Mouse (Mus musculus) MEL (cell line): ENCODE measurements at regions not wholly inside any gene's neighbourhood (a gene's known extent, or its start where the extent isn't known, plus 50 kb on each side); places are given as distances from the start of the nearest gene placed in this dataset.

Experiments used
- DNase-seq: peaks from one replicate; pipeline ENCODE4 v3.0.0; 2011; ENCODE audit warnings: low read depth, low spot score
- H3K27ac ChIP-seq: 2 replicates; pipeline ENCODE4 v1.5.1; 2012; ENCODE audit warnings: low read depth, mild to moderate bottlenecking, control low read depth, low read length, moderate library complexity; ENCODE audit not compliant: control insufficient read depth
- H3K27me3 ChIP-seq, 2 experiments: fragments of 150-350 bp in 1 of 2; sonication (generic) in 1 of 2; 2 replicates each; pipeline ENCODE4 v1.6.1; 2012; ENCODE audit warnings: low read length in 2 of 2, mild to moderate bottlenecking in 2 of 2, improper control_type of control experiment in 1 of 2, moderate library complexity in 1 of 2; ENCODE audit not compliant: insufficient read depth in 2 of 2, control insufficient read depth in 1 of 2
- H3K36me3 ChIP-seq, 2 experiments: 2 replicates each; pipeline ENCODE4 v1.6.1; 2012 to 2014; ENCODE audit warnings: low read length in 2 of 2, improper control_type of control experiment in 1 of 2, inconsistent platforms in 1 of 2, mild to moderate bottlenecking in 1 of 2; ENCODE audit not compliant: insufficient read depth in 2 of 2, control insufficient read depth in 1 of 2
- H3K4me1 ChIP-seq, 2 experiments: fragments of 150-350 bp in 1 of 2; sonication (generic) in 1 of 2; 2 replicates each; pipeline ENCODE4 v1.6.1; 2012; ENCODE audit warnings: low read length in 2 of 2, improper control_type of control experiment in 1 of 2, mild to moderate bottlenecking in 1 of 2; ENCODE audit not compliant: insufficient read depth in 2 of 2, control insufficient read depth in 1 of 2
- H3K4me3 ChIP-seq, 2 experiments: fragments of 150-350 bp in 1 of 2; sonication (generic) in 1 of 2; 2 replicates each; pipeline ENCODE4 v1.5.1; 2012; ENCODE audit warnings: low read depth in 2 of 2, low read length in 2 of 2, mild to moderate bottlenecking in 2 of 2, moderate library complexity in 2 of 2, control low read depth in 1 of 2, improper control_type of control experiment in 1 of 2; ENCODE audit not compliant: control insufficient read depth in 1 of 2, insufficient read depth in 1 of 2
- H3K79me2 ChIP-seq: 2 replicates; pipeline ENCODE4 v1.6.1; 2012; ENCODE audit warnings: mild to moderate bottlenecking, low read length, moderate library complexity; ENCODE audit not compliant: control insufficient read depth, poor library complexity, insufficient read depth
- H3K9ac ChIP-seq: 2 replicates; pipeline ENCODE4 v1.6.1; 2012; ENCODE audit warnings: low read depth, mild to moderate bottlenecking, control low read depth, low read length, moderate library complexity; ENCODE audit not compliant: control insufficient read depth, poor library complexity, severe bottlenecking
- H3K9me3 ChIP-seq: fragments of 150-350 bp; sonication (generic); replicated peaks from 2 replicates; pipeline ENCODE4 v1.6.1; 2012; ENCODE audit warnings: mild to moderate bottlenecking, low read length, improper control_type of control experiment, moderate library complexity; ENCODE audit not compliant: insufficient read depth
- CHD1 ChIP-seq: IDR thresholded peaks from 2 replicates; pipeline ENCODE4 v1.6.1; 2012; ENCODE audit warnings: low read depth, mild to moderate bottlenecking, inconsistent platforms, low read length, improper control_type of control experiment
- CHD2 ChIP-seq: IDR thresholded peaks from 2 replicates; pipeline ENCODE4 v1.6.1; 2011; ENCODE audit warnings: low read length, improper control_type of control experiment
- EP300 ChIP-seq, 2 experiments: IDR thresholded peaks; 2 replicates each; pipeline ENCODE4 v1.6.1; 2011; ENCODE audit warnings: improper control_type of control experiment in 2 of 2, low read length in 2 of 2, low read depth in 1 of 2, mild to moderate bottlenecking in 1 of 2
- HCFC1 ChIP-seq: IDR thresholded peaks from 2 replicates; pipeline ENCODE4 v1.6.1; 2012; ENCODE audit warnings: low read depth, mild to moderate bottlenecking, inconsistent platforms, low read length, improper control_type of control experiment, moderate library complexity
- JUND ChIP-seq: IDR thresholded peaks from 2 replicates; pipeline ENCODE4 v1.6.1; 2011; ENCODE audit warnings: low read depth, mild to moderate bottlenecking, improper control_type of control experiment, low read length
- MAFK ChIP-seq: IDR thresholded peaks from 2 replicates; pipeline ENCODE4 v1.6.1; 2011; ENCODE audit warnings: low read depth, mild to moderate bottlenecking, low read length, improper control_type of control experiment, borderline replicate concordance
- MAZ ChIP-seq: IDR thresholded peaks from 2 replicates; pipeline ENCODE4 v1.6.1; 2012; ENCODE audit warnings: low read depth, mild to moderate bottlenecking, inconsistent platforms, low read length, improper control_type of control experiment
- MEF2A ChIP-seq: IDR thresholded peaks from 2 replicates; pipeline ENCODE4 v1.6.1; 2014; ENCODE audit warnings: low read depth, mild to moderate bottlenecking, inconsistent platforms, low read length, improper control_type of control experiment; ENCODE audit not compliant: poor library complexity, insufficient replicate concordance, severe bottlenecking; ENCODE audit errors: extremely low read depth
- NRF1 ChIP-seq: IDR thresholded peaks from 2 replicates; pipeline ENCODE4 v1.6.1; 2014; ENCODE audit warnings: low read depth, mild to moderate bottlenecking, inconsistent platforms, low read length, improper control_type of control experiment, moderate library complexity; ENCODE audit not compliant: poor library complexity, insufficient read depth, severe bottlenecking
- RAD21 ChIP-seq: IDR thresholded peaks from 2 replicates; pipeline ENCODE4 v1.6.1; 2011; ENCODE audit warnings: mild to moderate bottlenecking, low read depth, low read length, improper control_type of control experiment
- TBP ChIP-seq: IDR thresholded peaks from 2 replicates; pipeline ENCODE4 v1.8.0; 2011; ENCODE audit warnings: low read depth, low read length, improper control_type of control experiment
- TCF12 ChIP-seq: IDR thresholded peaks from 2 replicates; pipeline ENCODE4 v1.6.1; 2014; ENCODE audit warnings: low read depth, mild to moderate bottlenecking, inconsistent platforms, low read length, improper control_type of control experiment, moderate library complexity
- USF2 ChIP-seq, 2 experiments: IDR thresholded peaks; 2 replicates each; pipeline ENCODE4 v1.6.1; 2011 to 2012; ENCODE audit warnings: improper control_type of control experiment in 2 of 2, low read length in 2 of 2, borderline replicate concordance in 1 of 2, inconsistent platforms in 1 of 2, low read depth in 1 of 2, mild to moderate bottlenecking in 1 of 2; ENCODE audit not compliant: insufficient read depth in 1 of 2
- ZKSCAN1 ChIP-seq: IDR thresholded peaks from 2 replicates; pipeline ENCODE4 v1.6.1; 2012; ENCODE audit warnings: low read depth, mild to moderate bottlenecking, inconsistent platforms, low read length, improper control_type of control experiment, moderate library complexity
- ZNF384 ChIP-seq: IDR thresholded peaks from 2 replicates; pipeline ENCODE4 v1.6.1; 2012; ENCODE audit warnings: low read depth, mild to moderate bottlenecking, inconsistent platforms, low read length, improper control_type of control experiment

DNA sequence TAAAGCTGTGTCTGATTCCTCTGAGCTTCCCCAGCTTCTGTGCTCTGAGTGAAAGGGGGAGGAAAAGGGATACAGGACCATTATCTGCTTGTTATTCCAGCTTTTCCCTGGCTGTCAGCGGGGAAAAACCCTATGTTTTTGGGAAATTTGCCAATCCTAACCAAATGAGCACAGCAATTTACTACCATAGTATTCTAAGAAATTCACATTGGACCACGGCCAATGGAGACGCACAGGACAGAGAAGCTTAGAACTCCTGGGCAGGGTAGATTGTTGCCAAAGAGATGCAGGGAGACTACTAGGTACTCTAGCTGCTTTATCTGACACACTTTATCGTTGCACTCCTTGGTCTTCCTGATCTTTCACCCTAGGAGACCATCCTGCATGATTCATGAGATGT lies 303.2 kb downstream of the Olfm3 start:
- Histone ChIP-seq H3K27ac (no peak overlapping the region), H3K4me3 (no peak overlapping the region), H3K27me3 (no peaks in the 10 kb centered on the region), H3K9me3 (no peaks in the 10 kb centered on the region), H3K9ac (no peak overlapping the region), H3K4me1 (no peaks in the 10 kb centered on the region), H3K36me3 (no peaks in the 10 kb centered on the region), H3K79me2 (no peaks in the 10 kb centered on the region)
- no peak for DNase-seq
- TF ChIP-seq MAFK (no peak), EP300 (IDR thresholded peaks at IDR 0.05; ENCODE audit: low read depth in 1 of 2, low read length in 2 of 2) (no peak), CHD1 (no peak), TBP (no peak), USF2 (IDR thresholded peaks at IDR 0.05; ENCODE audit: borderline replicate concordance in 1 of 2, insufficient read depth in 1 of 2, low read depth in 1 of 2, low read length in 2 of 2) (no peak), ZNF384 (no peak), ZKSCAN1 (no peak)

- H3K4me1 ChIP-seq, result no peaks in the 10 kb centered on the region
- no peak for DNase-seq
- TF ChIP-seq MAZ, result no peak
- TF ChIP-seq TCF12, result no peak
- TF ChIP-seq HCFC1, result no peak
- H3K36me3 ChIP-seq, result no peaks in the 10 kb centered on the region
- H3K27me3 ChIP-seq, result no peaks in the 10 kb centered on the region
- H3K9me3 ChIP-seq, result no peaks in the 10 kb centered on the region
- H3K9ac ChIP-seq, result no peak overlapping the region
- no peak overlapping the region for H3K4me3 ChIP-seq
- H3K27ac ChIP-seq, result no peak overlapping the region
- H3K79me2 ChIP-seq, result no peaks in the 10 kb centered on the region
Measured at GRCm38 (mm10) chr3:115211841-115212240, 308.0 kb downstream of the Olfm3 start.

DNA sequence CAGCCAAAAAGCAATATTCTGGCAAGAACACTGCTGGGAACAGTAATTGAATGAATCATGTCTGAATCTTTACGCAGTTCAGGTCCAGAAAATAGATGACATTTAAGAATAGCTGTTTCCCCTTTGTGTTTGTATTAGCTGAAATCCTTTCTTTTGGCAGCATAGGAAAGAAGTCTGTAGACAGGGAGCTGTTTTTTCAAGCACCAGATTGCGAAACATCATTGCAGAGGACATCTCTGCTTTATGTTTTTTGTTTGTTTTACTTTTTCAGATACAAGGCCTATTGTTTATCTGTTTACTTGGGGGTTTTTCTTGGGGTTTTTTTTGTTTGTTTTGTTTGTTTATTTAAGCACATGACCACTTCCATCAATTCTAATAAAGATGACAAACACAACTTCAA lies 309.6 kb downstream of the Olfm3 start:
- Histone ChIP-seq H3K4me3 (no peak overlapping the region), H3K36me3 (no peaks in the 10 kb centered on the region), H3K9me3 (no peaks in the 10 kb centered on the region), H3K27me3 (no peaks in the 10 kb centered on the region), H3K79me2 (no peaks in the 10 kb centered on the region), H3K27ac (no peak overlapping the region), H3K4me1 (no peaks in the 10 kb centered on the region), H3K9ac (no peak overlapping the region)
- DNase-seq, result no peak
- no peak for TF ChIP-seq HCFC1
- TF ChIP-seq JUND, result no peak
- no peak for TF ChIP-seq CHD2
- TF ChIP-seq NRF1, result no peak
- no peak for TF ChIP-seq MEF2A
- TF ChIP-seq RAD21, result no peak
